Mouse (Mus musculus) embryo, embryonic 11 days (tissue): ENCODE data around the gene Arhgap28.
A peak's percentile ranks its signal among the peaks of the same experiment; 100 is the strongest.

Source experiments
- DNase-seq: peaks from one replicate; pipeline ENCODE4 v3.0.0-alpha.2; 2015

Gene Arhgap28

GRCm38 (mm10) chr17:68003741-68004560 lies at the start of gene Arhgap28:
Gene Arhgap28 (minus strand): TSS chr17:68004120.
- DNase-seq = peak; percentile 100

GRCm38 (mm10) chr17:68046341-68046675 lies 42.4 kb upstream of the Arhgap28 start:
- peak; percentile 24 for DNase-seq

- DNase-seq = no peak
Observed at GRCm38 (mm10) chr17:68045655-68046340, 41.9 kb upstream of the Arhgap28 start.

- DNase-seq = no peak
Observed at GRCm38 (mm10) chr17:68042377-68042776, 38.5 kb upstream of the Arhgap28 start.

- DNase-seq = no peak
Observed at GRCm38 (mm10) chr17:68037011-68037410, 33.1 kb upstream of the Arhgap28 start.

- no peak for DNase-seq
Observed at GRCm38 (mm10) chr17:68029495-68029894, 25.6 kb upstream of the Arhgap28 start.

GRCm38 (mm10) chr17:68028519-68028918 lies 24.6 kb upstream of the Arhgap28 start:
- DNase-seq = no peak

- DNase-seq = no peak
Observed at GRCm38 (mm10) chr17:68024327-68024726, 20.4 kb upstream of the Arhgap28 start.

GRCm38 (mm10) chr17:68019466-68020065 lies 15.6 kb upstream of the Arhgap28 start:
- no peak for DNase-seq

GRCm38 (mm10) chr17:68017095-68017494 lies 13.2 kb upstream of the Arhgap28 start:
- DNase-seq = no peak

- no peak for DNase-seq
Observed at GRCm38 (mm10) chr17:68011606-68012005, 7.7 kb upstream of the Arhgap28 start.

GRCm38 (mm10) chr17:68010041-68010440 lies 6.1 kb upstream of the Arhgap28 start:
- DNase-seq = no peak

- peak; percentile 66 for DNase-seq
Observed at GRCm38 (mm10) chr17:68004581-68005330, 836 bp upstream of the Arhgap28 start.

GRCm38 (mm10) chr17:68002608-68003595 lies 1.0 kb downstream of the Arhgap28 start:
- DNase-seq = no peak

- DNase-seq = peak; percentile 50
Observed at GRCm38 (mm10) chr17:67999801-68000200, 4.1 kb downstream of the Arhgap28 start.

- DNase-seq = no peak
Observed at GRCm38 (mm10) chr17:67996769-67997155, 7.2 kb downstream of the Arhgap28 start.

GRCm38 (mm10) chr17:67996097-67996768 lies 7.7 kb downstream of the Arhgap28 start:
- DNase-seq = peak; percentile 71

- DNase-seq = no peak
Observed at GRCm38 (mm10) chr17:67995277-67995819, 8.6 kb downstream of the Arhgap28 start.

GRCm38 (mm10) chr17:67994861-67995260 lies 9.1 kb downstream of the Arhgap28 start:
- DNase-seq = no peak

- DNase-seq = no peak
Observed at GRCm38 (mm10) chr17:67993371-67994045, 10.4 kb downstream of the Arhgap28 start.
